ENCODE assay signal across 15 mouse cellular contexts in the genomic region with DNA sequence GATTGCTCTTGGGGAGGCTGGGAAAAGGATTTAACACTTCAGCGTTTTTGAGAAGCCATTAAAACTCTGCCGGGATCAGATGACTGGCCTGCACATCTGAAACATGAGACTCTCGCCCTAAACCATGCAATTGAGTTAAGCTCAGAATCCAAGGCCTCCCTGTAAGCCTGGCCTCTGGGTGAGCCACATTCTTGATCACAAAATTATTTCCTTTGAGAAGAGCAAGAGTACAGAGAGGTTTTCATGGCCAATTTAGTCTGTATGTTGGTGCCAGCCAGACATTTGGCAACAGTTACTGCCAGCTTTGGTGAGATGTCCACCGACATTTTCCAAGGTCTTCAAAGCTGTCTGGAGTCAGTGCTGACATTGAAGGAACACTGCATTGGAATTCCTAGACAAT. TPM values are rescaled to one million over a fixed set of nuclear protein-coding genes. Genes with fewer than 3 reads are reported as not detected.
DNase-seq lines count a peak whose midpoint lies in the region; ATAC-seq and TF ChIP-seq lines count a peak whose summit lies in the region.
"Had no signal": no experiment of that assay in that cellular context is flagged by ENCODE, and none has a peak within 500 bp of the region (broad histone marks: within the 10 kb centered on the region; RNA-seq: fewer than 3 reads in every experiment).

No protein-coding gene starts in this region.

- H3K27ac ChIP-seq in kidney, postnatal 0 days = no peak overlapping the region
- H3K27ac ChIP-seq in limb, embryonic 14.5 days (replicated peaks; ENCODE audit: low read depth, low read length) = peak overlapping the region; percentile 56
- H3K27ac ChIP-seq in hindbrain, embryonic 10.5 days = no peak overlapping the region
- H3K27ac ChIP-seq: lung, embryonic 15.5 days; neural tube, embryonic 15.5 days had no signal

- H3K36me3 ChIP-seq in kidney, postnatal 0 days (ENCODE audit: insufficient read depth, low read length) = no peaks in the 10 kb centered on the region
- H3K36me3 ChIP-seq in limb, embryonic 14.5 days (ENCODE audit: control insufficient read depth, insufficient read depth, low read length) = no peaks in the 10 kb centered on the region
- H3K36me3 ChIP-seq in hindbrain, embryonic 10.5 days = no peaks in the 10 kb centered on the region
- H3K36me3 ChIP-seq: lung, embryonic 15.5 days; neural tube, embryonic 15.5 days had no signal

- TF ChIP-seq CTCF in kidney, postnatal 0 days (IDR thresholded peaks at IDR 0.05; ENCODE audit: low read depth) = no peak

- H3K9me3 ChIP-seq in kidney, postnatal 0 days (replicated peaks; ENCODE audit: low read length) = no peaks in the 10 kb centered on the region
- no peaks in the 10 kb centered on the region for H3K9me3 ChIP-seq in limb, embryonic 14.5 days (ENCODE audit: control insufficient read depth, low read length)
- no peaks in the 10 kb centered on the region for H3K9me3 ChIP-seq in hindbrain, embryonic 10.5 days
- H3K9me3 ChIP-seq: lung, embryonic 15.5 days; neural tube, embryonic 15.5 days had no signal

- H3K9ac ChIP-seq in kidney, postnatal 0 days (ENCODE audit: low read depth, low read length) = no peak overlapping the region
- H3K9ac ChIP-seq in limb, embryonic 14.5 days (ENCODE audit: low read depth, low read length, severe bottlenecking) = no peak overlapping the region
- H3K9ac ChIP-seq: lung, embryonic 15.5 days; neural tube, embryonic 15.5 days had no signal

- no peak overlapping the region for H3K4me2 ChIP-seq in kidney, postnatal 0 days (ENCODE audit: low read length)
- H3K4me2 ChIP-seq in limb, embryonic 14.5 days (replicated peaks; ENCODE audit: low read depth, low read length, severe bottlenecking) = no peak overlapping the region
- H3K4me2 ChIP-seq: lung, embryonic 15.5 days; neural tube, embryonic 15.5 days had no signal

- no peak for ATAC-seq in kidney, postnatal 0 days (replicated peaks; ENCODE audit: low FRiP score, low read depth)
- ATAC-seq in limb, embryonic 14.5 days (ENCODE audit: low FRiP score, low read depth) = peak; percentile 78; the same call in 1 of the 2 replicates
- no peak for ATAC-seq in frontal cortex, adult (ENCODE audit: low TSS enrichment)

- peaks cover 9% of the 10 kb centered on the region; the same call in 1 of the 2 replicates for H3K4me1 ChIP-seq in kidney, postnatal 0 days (replicated peaks; ENCODE audit: insufficient read depth, low read length)
- H3K4me1 ChIP-seq in limb, embryonic 14.5 days (ENCODE audit: control insufficient read depth, insufficient read depth, low read length) = peaks cover 33% of the 10 kb centered on the region
- peaks cover 50% of the 10 kb centered on the region for H3K4me1 ChIP-seq in hindbrain, embryonic 10.5 days (replicated peaks)

- 14% methylated on average over 4 of the region's 4 CpGs for WGBS in kidney, postnatal 0 days
- 3% methylated on average over 4 of the region's 4 CpGs for WGBS in limb, embryonic 14.5 days
- WGBS in hindbrain, embryonic 10.5 days = 48% methylated on average over 4 of the region's 4 CpGs

- TF ChIP-seq POLR2A in limb, embryonic 14.5 days (IDR thresholded peaks at IDR 0.05; ENCODE audit: borderline replicate concordance, extremely low read depth, insufficient read depth, insufficient read length) = no peak

- H3K4me3 ChIP-seq in kidney, postnatal 0 days (replicated peaks; ENCODE audit: low read depth, low read length) = no peak overlapping the region
- no peak overlapping the region for H3K4me3 ChIP-seq in limb, embryonic 14.5 days (replicated peaks; ENCODE audit: low read length)
- H3K4me3 ChIP-seq in hindbrain, embryonic 10.5 days = no peak overlapping the region
- H3K4me3 ChIP-seq: erythroblast, embryonic 14.5 days; lung, embryonic 15.5 days; neural tube, embryonic 15.5 days had no signal

- no peaks in the 10 kb centered on the region for H3K27me3 ChIP-seq in kidney, postnatal 0 days (ENCODE audit: insufficient read depth, low read length)
- H3K27me3 ChIP-seq in limb, embryonic 14.5 days (ENCODE audit: control insufficient read depth, insufficient read depth, low read length) = no peaks in the 10 kb centered on the region
- no peaks in the 10 kb centered on the region for H3K27me3 ChIP-seq in hindbrain, embryonic 10.5 days (ENCODE audit: insufficient read depth, poor library complexity, severe bottlenecking)
- H3K27me3 ChIP-seq: lung, embryonic 15.5 days; neural tube, embryonic 15.5 days had no signal

- DNase-seq in kidney, postnatal 0 days (ENCODE audit: low spot score) = peak; percentile 72
- DNase-seq in kidney, postnatal 14 days = no peak
- DNase-seq in cerebellum, adult 18-20 months = peak; percentile 23 to 31
- peak; percentile 61 for DNase-seq in embryo, embryonic 11 days
- DNase-seq in limb, embryonic 14.5 days (ENCODE audit: low spot score) = peak; percentile 68
- DNase-seq in hindbrain, embryonic 10.5 days (ENCODE audit: low spot score) = no peak
- DNase-seq: gastrocnemius, postnatal 14 days; kidney, adult 18-20 months; midbrain, embryonic 14.5 days; spleen, adult 18-20 months; thymus, adult 18-20 months had no signal

RNA-seq across cellular contexts. Expression of a gene that starts 20.1 kb away (rescaled TPM):
- polyA plus RNA-seq in kidney, postnatal 0 days (2015; fragmentation: Nextera tagmentation; extraction: Ambion mirVana) = 30.4 and 33.2 TPM in 2 replicates
- 37.8 and 38.8 TPM in 2 replicates for polyA plus RNA-seq in limb, embryonic 14.5 days (2012; rRNA removed)
- 79.5 and 92.9 TPM in 2 replicates for polyA plus RNA-seq in limb, embryonic 14.5 days (2014; fragmentation: Nextera tagmentation; extraction: Ambion mirVana)
- polyA plus RNA-seq in hindbrain, embryonic 10.5 days (2016; fragmentation: Nextera tagmentation; extraction: Ambion mirVana) = 30.4 and 35.2 TPM in 2 replicates
- polyA plus RNA-seq: erythroblast, embryonic 14.5 days had no signal

Comparison
In these comparisons a context has a peak if more than half of its experiments do, and no peak if none do; other contexts are left out.
1. DNase-seq: peak in kidney, postnatal 0 days (single experiment), cerebellum, adult 18-20 months (2 of 2), embryo, embryonic 11 days (single experiment) and limb, embryonic 14.5 days (single experiment); none in kidney, postnatal 14 days (single experiment) and hindbrain, embryonic 10.5 days (single experiment).